Mouse (Mus musculus) spleen, adult 10 weeks (tissue): ENCODE results near the gene Syn2. TPM values are rescaled to one million over a fixed set of nuclear protein-coding genes. Genes with fewer than 3 reads are reported as not detected.

ENCODE experiments used
- polyA plus RNA-seq: library from polyadenylated mRNA; stranded (reverse); fragments of 350-450 nt; fragmentation: Illumina TruSeq; extraction: RNeasy Lipid Tissue Mini Kit (QIAGEN cat#74804); gene quantifications from one replicate; pipeline ENCODE4 v1.2.3, GENCODE M21; 2015; ENCODE audit warnings: low replicate concordance; ENCODE audit not compliant: insufficient read depth

Syn2 gene
- polyA plus RNA-seq: 0.43 TPM

DNA sequence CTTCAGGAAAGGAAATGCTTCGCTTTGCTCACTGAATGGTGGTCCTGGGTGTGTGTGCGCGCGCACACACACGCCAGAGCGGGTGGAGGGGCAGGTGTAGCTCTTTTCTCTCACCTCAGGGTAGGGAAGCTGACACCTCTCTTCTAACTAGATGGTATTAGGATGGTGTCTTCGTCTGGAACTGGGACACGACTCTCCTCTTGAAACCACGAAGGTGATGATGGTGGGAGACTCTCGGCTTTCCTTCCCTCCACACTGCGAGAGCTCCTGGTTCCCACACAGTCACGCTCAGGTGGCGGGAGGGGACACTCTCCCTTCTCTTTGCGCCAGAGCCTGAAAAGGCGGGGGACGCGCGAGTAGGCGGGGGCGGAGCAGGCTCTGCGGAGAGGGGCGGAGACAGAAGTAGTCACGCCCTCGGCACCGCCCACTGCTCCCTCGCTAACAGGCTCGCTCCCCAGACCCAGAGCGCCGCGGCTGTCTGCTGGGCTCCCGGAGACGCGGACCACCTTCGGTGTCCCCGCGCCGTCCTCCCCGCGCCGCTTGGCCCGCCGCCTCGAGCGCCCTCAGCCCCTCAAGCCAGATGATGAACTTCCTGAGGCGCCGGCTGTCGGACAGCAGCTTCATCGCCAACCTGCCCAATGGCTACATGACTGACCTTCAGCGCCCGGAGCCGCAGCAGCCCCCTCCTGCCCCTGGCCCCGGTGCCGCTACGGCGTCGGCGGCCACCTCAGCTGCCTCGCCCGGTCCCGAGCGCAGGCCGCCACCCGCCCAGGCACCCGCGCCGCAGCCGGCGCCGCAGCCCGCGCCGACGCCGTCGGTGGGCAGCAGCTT lies at the start of gene Syn2:
Gene Syn2, plus strand, starts transcription at position 402 of the 831 bp plus-strand sequence.

GRCm38 (mm10) chr6:115227043-115227442 lies 92.3 kb downstream of the Syn2 start, which contains the start of gene Gm17482:
TSS of gene Gm17482 (plus strand) at chr6:115227343.

GRCm38 (mm10) chr6:115252099-115252873 lies 117.6 kb downstream of the Syn2 start, which contains the start of gene Timp4:
TSS of gene Timp4 (minus strand) at chr6:115252205.

Other genes starting within 250 kb of the Syn2 start
- gene Vgll4, start 164.9 kb upstream of the Syn2 start, polyA plus RNA-seq: 21.9 TPM
- 19.6 TPM for gene Tamm41, start 97.0 kb upstream of the Syn2 start, polyA plus RNA-seq
- not detected for gene Gm17482, start 92.4 kb downstream of the Syn2 start, polyA plus RNA-seq
- gene Timp4, start 117.3 kb downstream of the Syn2 start, polyA plus RNA-seq: 0.18 TPM
- 12.5 TPM for gene Pparg, start 226.0 kb downstream of the Syn2 start, polyA plus RNA-seq